ENCODE assay signal across 7 mouse cellular contexts in the genomic region with DNA sequence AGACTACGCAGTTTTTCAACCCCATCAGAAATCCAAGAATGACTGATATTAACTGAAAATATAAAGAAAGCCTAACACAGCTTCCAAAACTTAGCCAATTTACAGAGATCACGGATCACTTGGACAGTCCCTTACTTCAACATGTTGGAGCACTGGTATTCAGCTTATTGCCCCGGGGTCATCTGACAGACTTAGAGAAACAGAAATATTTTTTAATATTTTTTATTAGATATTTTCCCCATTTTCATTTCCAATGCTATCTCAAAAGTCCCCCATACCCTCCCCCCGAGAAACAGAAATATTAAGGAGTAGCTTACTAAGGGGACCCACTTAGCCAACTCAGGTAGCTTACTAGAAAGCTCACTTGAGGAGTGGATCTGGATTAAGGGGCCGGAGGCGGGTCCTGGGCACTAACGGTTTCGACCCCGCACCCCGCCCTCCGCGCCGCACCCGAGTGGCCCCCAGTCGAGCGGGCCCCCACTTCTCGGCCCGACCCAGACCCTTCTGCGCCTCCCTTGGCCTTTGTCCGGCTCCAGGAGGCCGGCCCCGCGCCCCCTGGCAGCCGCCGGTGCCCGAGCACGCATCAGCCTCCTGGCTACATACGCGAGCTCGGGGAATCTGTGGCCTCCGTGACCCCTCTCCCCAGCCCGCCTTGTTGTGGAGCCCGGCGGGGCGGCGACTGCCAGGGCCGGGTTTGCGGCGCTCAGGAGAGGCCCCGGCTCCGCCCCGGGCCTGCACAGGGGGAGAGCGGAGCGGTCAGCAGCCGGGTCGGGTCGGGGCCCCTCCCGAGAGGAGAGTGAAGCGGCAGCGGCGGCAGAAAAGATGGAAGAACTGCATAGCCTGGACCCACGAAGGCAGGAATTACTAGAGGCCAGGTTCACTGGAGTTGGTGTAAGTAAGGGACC. TPM values are rescaled to one million over a fixed set of nuclear protein-coding genes. Genes with fewer than 3 reads are reported as not detected.
A peak's percentile ranks its signal among the peaks of the same experiment; 100 is the strongest.
DNase-seq lines count a peak whose midpoint lies in the region; ATAC-seq and TF ChIP-seq lines count a peak whose summit lies in the region.
"Not testable (repeated sequence)": the region's sequence is repeated elsewhere in the genome, so short reads cannot be mapped to it uniquely, and the experiment has no call there.

No protein-coding gene starts in this region.

- WGBS in heart, embryonic 12.5 days, result 8% methylated on average over 52 of the region's 52 CpGs
- 9% methylated on average over 52 of the region's 52 CpGs for WGBS in intestine, embryonic 16.5 days
- WGBS in limb, embryonic 14.5 days, result 12% methylated on average over 52 of the region's 52 CpGs

- H3K4me3 ChIP-seq in heart, embryonic 12.5 days, result peak overlapping the region; percentile 59
- peak overlapping the region; percentile 59 for H3K4me3 ChIP-seq in intestine, embryonic 16.5 days (ENCODE audit: low read length)
- H3K4me3 ChIP-seq in limb, embryonic 14.5 days (replicated peaks; ENCODE audit: low read length), result peak overlapping the region; percentile 53

- TF ChIP-seq POLR2A in limb, embryonic 14.5 days (IDR thresholded peaks at IDR 0.05; ENCODE audit: borderline replicate concordance, extremely low read depth, insufficient read depth, insufficient read length), result not testable (repeated sequence)

- H3K9me3 ChIP-seq in heart, embryonic 12.5 days (replicated peaks); intestine, embryonic 16.5 days (ENCODE audit: control insufficient read depth, low read length); limb, embryonic 14.5 days (ENCODE audit: control insufficient read depth, low read length): not testable (repeated sequence)

- peak; percentile 52 for ATAC-seq in erythroblast, adult 5-6 weeks (replicated peaks; ENCODE audit: low FRiP score, poor library complexity, severe bottlenecking)
- peak; percentile 99 for ATAC-seq in heart, embryonic 12.5 days (ENCODE audit: insufficient number of reproducible peaks, low FRiP score)
- ATAC-seq in intestine, embryonic 16.5 days, result peak; percentile 100
- peak; percentile 91 for ATAC-seq in limb, embryonic 14.5 days (ENCODE audit: low FRiP score, low read depth)
- ATAC-seq in megakaryocyte-erythroid progenitor cell, adult 5-6 weeks (replicated peaks; ENCODE audit: low FRiP score, low TSS enrichment, poor library complexity, severe bottlenecking), result peak; percentile 97

- DNase-seq in cerebellum, adult 11 months, result peak; percentile 15
- DNase-seq in limb, embryonic 14.5 days (ENCODE audit: low spot score), result not testable (repeated sequence)
- peak; percentile 50 for DNase-seq in retina, postnatal 7 days (ENCODE audit: low read depth, low spot score)

- H3K9ac ChIP-seq in heart, embryonic 12.5 days, result peak overlapping the region; percentile 83
- peak overlapping the region; percentile 83 for H3K9ac ChIP-seq in intestine, embryonic 16.5 days (ENCODE audit: low read depth, low read length)
- H3K9ac ChIP-seq in limb, embryonic 14.5 days (ENCODE audit: low read depth, low read length, severe bottlenecking), result peak overlapping the region; percentile 94

- peak overlapping the region; percentile 83 for H3K27ac ChIP-seq in heart, embryonic 12.5 days (ENCODE audit: poor library complexity, severe bottlenecking)
- peak overlapping the region; percentile 52 for H3K27ac ChIP-seq in intestine, embryonic 16.5 days (ENCODE audit: low read length)
- H3K27ac ChIP-seq in limb, embryonic 14.5 days (replicated peaks; ENCODE audit: low read depth, low read length), result peak overlapping the region; percentile 86

- H3K4me2 ChIP-seq in heart, embryonic 12.5 days, result peak overlapping the region; percentile 85
- H3K4me2 ChIP-seq in intestine, embryonic 16.5 days (ENCODE audit: low read depth, low read length), result peak overlapping the region; percentile 96
- H3K4me2 ChIP-seq in limb, embryonic 14.5 days (replicated peaks; ENCODE audit: low read depth, low read length, severe bottlenecking), result peak overlapping the region; percentile 88

- H3K36me3 ChIP-seq in heart, embryonic 12.5 days; intestine, embryonic 16.5 days (ENCODE audit: control insufficient read depth, insufficient read depth, low read length); limb, embryonic 14.5 days (ENCODE audit: control insufficient read depth, insufficient read depth, low read length): not testable (repeated sequence)

- not testable (repeated sequence) for H3K27me3 ChIP-seq in heart, embryonic 12.5 days (replicated peaks); intestine, embryonic 16.5 days (replicated peaks; ENCODE audit: control insufficient read depth, insufficient read depth, low read length); limb, embryonic 14.5 days (ENCODE audit: control insufficient read depth, insufficient read depth, low read length)

- H3K4me1 ChIP-seq in heart, embryonic 12.5 days (replicated peaks); intestine, embryonic 16.5 days (ENCODE audit: control insufficient read depth, insufficient read depth, low read length); limb, embryonic 14.5 days (ENCODE audit: control insufficient read depth, insufficient read depth, low read length): not testable (repeated sequence)

RNA-seq across cellular contexts. Expression of a gene that starts 49.3 kb away (rescaled TPM):
- 0.58 and 1.3 TPM in 2 replicates for total RNA-seq in erythroblast, adult 5-6 weeks (2015; ENCODE audit: low replicate concordance)
- 2.8 TPM in 1 of 2 replicates, not detected in the other for total RNA-seq in erythroblast, adult 5-6 weeks (2017; ENCODE audit: low replicate concordance)
- 10.0 and 11.7 TPM in 2 replicates for polyA plus RNA-seq in heart, embryonic 12.5 days (2016; fragmentation: Nextera tagmentation; extraction: Ambion mirVana)
- polyA plus RNA-seq in intestine, embryonic 16.5 days (2015; fragmentation: Nextera tagmentation; extraction: Ambion mirVana), result 2.9 and 3.1 TPM in 2 replicates
- 1.6 and 3.4 TPM in 2 replicates for polyA plus RNA-seq in limb, embryonic 14.5 days (2012; rRNA removed)
- 6.4 TPM in 2 replicates for polyA plus RNA-seq in limb, embryonic 14.5 days (2014; fragmentation: Nextera tagmentation; extraction: Ambion mirVana)
- total RNA-seq in megakaryocyte-erythroid progenitor cell, adult 5-6 weeks (2014; fragmentation: Nextera tagmentation), result 22.2 and 29.1 TPM in 2 replicates
- 11.0 and 13.2 TPM in 2 replicates for total RNA-seq in megakaryocyte-erythroid progenitor cell, adult 5-6 weeks (2017)
